Mouse (Mus musculus): Measurements from ENCODE around the gene Hspg2. TPM values are rescaled to one million over a fixed set of nuclear protein-coding genes. Genes with fewer than 3 reads are reported as not detected.

Gene Hspg2
- polyA plus RNA-seq, 1 experiment = 49.9 TPM

DNA sequence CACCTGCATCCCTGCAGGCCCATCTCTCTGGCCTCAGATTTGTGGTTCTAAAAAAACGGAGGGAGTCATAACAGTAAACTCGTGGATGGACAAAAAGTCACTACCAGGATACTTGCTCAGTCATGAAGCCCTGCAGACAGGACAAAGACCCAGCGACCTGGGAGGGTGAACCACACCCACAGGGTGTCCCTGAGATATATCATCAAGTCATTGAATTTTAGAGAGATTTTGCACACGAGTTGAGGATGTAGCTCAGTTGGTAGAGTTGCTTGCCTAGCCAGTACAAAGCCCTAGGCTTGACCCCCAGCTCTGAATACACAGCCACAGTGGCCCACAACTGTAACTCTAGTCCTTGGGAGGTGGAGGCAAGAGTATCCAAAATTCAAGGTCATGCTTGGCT is 7.4 kb upstream of the Hspg2 start:
- DNase-seq (ENCODE audit: low read depth) = no peak

DNA sequence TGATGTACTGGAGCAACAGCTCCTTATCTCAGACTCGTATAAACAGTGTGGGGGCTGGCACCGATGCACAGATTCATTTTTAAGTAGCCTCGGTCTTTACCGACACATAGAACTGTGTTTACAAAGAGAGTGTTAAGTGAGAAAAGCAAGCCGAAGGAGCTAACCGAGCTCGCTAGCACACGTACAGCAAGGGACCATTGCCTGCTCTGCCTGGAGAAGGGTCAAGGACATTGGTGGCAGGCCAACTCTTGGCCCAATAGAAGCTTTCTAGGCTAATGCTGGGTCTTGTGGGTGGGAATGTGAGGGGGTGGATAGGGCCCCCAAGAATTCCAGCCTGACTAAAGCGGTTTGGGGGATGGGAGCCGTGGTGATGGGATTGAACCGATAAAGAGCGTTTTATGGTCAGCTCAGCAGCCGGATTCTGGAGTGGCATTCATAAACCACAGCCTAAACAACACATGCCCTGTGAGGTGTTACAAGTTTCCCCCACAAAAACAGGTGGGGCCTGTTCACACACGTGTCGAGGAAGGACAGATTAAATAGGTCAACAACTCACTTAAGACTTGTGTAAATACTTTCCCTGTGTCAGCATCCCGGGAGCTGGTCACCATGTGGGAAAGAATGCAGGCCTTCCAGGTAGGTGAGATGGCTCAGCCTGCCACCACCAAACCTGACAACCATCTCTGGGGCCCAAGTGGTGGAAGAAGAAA is 6.4 kb upstream of the Hspg2 start:
- DNase-seq (ENCODE audit: low read depth) = no peak

DNA sequence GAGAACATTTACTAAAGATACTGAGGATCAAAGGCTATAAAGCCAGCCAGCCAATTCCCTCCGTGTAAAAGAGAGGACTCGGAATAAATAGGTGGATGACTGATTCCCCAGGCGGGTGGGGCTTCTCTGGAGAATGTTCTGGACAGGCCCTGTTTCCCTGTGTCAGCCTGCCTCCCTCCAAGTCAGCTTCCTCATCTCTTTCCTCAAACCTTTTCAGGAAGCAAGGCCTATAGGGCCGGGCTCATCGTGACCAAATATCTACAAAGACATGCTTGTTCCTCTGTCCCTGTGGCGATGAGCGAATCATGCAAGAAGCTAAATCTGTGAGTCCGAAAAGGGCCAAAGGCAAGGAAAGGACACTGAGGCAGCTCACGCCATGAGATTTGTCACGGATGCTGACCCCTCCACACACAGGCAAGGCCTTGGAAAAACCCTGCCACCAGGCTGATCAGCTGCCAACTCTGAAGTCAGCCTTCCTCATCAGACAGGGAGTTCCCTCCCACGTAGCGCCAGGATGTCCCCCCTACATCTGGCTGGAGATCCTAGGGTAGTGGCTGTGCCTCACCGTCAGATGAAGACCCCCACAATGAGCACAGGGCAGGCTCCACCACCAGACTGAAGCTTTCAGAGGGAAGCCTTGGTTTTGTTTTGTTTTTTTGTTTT is 3.3 kb upstream of the Hspg2 start:
- no peak for DNase-seq (ENCODE audit: low read depth)

DNA sequence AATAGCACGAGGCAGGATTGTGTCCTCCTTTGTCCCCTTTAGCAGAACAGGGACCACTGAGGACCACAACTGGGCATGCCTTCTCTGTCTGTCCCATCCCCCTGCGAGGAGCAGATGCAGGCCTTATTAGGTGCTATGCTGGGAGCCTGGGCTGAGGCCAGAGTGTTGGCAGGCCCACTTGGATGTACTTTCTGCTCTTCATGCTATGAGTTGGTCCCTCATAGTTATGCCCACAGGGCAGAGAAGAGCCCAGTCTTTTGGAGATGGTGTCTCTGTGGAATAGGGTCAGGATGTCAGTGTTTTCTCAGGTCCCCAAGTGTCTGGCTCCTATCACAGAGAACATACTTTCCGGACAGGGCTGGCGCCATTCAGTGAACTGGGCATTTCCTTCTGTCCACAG is 1.6 kb upstream of the Hspg2 start:
- DNase-seq (ENCODE audit: low read depth) = no peak

DNA sequence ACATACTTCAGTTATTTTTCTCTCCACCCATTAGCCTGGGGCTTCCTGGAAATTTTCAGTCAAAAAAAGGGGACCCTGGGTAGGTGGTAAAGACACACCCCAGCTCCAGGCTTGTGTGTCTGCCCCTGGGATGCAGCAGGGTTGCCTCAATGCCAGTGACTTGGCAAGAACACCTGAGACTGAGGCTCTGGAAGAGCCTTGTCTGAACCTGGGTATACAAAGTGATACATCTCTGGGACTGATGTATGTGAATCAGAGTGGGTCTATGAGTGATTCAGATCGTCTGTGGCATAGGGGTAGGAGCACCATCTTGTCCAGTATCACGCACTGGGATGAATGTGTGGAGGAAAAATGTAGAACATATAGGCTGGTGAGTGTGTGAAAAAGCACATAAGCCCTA is 1.0 kb upstream of the Hspg2 start:
- no peak for DNase-seq (ENCODE audit: low read depth)

DNA sequence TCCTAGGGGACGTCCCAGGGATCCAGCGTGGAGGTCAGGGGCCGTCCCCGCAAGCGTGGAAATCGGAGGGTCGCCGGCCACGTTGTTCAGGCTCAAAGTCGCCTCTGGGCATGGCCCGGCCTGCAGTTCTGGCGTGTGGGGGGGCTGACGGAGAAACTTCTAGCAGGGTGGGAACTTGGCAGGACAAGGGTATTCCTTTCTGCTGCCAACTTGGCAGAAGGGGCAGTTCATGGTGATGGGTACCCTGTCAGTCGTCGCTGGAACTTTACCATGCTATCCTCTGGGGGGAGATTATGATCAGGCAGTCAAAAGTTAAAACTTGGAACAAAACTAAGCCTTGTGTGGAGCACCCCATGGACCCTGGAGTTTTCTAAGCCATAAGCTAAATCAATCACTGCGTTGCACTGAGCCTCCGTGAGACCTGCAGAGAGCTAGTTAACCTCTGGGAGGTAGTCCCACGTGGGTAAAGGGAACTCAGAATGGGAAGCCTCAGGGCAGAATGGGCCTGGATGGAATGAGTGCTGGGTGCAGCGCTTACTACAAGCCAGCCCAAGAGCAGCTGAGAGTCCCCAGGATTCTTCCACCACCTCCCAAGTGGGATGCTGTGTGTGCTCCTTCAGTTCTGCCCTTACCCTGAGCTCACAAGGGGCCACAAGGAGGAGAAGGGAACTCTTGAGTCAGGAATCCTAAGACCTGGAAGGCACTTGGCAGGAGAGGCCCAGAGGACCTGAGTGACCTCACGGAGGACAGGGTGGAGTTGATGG is 694 bp downstream of the Hspg2 start:
- DNase-seq (ENCODE audit: low read depth) = no peak

DNA sequence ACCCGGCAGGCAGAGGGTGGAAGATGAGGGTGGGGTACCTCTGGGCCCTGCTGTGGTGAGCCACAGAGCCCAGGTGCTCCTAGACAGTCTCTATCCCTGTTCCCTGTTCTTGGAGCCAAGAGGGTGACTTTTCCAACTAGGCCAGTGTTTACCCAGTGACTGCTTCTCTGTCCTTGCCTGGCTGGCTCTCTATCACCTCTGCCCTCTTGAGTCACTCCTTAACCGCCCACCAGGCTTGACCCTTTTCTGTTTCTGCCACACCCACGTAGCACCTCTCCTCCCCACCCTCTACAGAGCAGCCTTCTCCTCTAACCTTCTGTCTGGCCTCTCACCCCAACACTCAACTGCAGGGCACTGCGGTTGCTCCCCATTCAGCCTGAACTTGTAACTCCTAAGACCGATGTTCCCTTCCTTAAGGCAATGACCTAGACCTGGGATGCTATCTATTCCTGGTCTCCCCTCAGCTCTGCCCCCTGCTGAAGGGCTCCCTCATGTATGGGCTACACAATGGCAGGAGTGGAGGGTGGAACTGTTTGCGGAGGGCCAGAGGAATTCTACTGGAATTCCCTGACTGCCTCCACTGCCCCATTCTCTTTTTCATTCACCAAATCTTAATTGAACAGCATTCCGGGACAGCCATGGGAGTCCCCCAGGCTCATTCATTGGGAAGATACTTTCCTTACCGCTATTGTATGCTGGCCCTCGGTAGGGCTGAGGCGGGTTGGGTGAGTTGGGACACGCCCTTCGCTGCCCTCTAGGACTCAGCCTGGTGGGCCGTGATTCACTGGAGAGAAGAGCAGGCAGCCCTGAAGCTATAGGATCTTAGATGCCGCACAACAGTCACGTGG is 1.5 kb downstream of the Hspg2 start:
- no peak for DNase-seq (ENCODE audit: low read depth)

DNA sequence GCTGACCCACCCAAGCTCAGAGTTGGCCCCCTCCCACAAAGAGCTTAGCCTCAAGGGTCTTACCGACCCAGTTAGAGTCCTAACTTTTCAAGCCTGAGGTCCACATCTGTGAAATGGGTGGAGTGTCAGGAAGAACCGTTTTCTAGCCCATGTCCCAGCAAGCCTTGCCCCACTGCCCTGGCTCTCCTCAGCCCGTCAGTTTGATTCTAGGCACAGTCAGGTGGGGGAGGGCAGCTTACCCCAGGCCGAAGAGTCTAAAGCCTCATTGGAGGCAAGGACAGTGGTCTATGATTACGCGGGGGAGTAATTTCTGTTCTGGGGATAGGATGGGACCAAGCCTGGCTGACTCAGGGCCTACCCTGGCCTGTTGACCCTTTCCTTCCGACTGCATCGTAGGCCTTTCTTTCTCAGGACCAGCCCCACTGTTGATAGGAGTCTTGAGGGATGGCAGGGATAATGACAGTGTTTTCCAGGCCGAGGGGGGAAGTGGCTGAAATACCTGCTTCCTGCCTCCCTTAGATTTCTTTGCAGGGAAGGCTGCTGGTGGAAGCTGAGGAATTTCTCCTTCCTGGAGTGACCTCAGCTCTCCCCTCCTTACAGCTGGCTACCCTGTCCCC is 2.2 kb downstream of the Hspg2 start:
- no peak for DNase-seq (ENCODE audit: low read depth)

DNA sequence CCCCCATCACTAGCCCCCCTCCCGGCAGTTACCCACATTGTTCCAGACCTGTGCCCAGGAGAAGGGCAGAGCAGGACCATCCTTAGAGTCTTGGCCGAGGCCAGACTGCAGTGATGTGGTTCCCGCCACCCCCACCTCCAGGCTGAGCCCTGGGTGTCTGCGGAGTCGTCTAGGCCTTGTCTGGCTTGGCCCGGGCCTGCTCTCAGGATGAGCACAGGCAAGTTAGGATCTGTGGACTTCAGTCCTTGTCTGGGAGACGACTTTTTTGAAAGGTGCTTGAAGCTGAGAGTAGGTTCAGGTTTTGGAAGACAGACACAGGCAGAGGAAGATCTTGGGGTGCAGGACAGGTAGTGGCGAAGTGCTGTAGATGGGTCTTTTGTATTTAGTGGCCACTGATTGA is 2.8 kb downstream of the Hspg2 start:
- no peak for DNase-seq (ENCODE audit: low read depth)

DNA sequence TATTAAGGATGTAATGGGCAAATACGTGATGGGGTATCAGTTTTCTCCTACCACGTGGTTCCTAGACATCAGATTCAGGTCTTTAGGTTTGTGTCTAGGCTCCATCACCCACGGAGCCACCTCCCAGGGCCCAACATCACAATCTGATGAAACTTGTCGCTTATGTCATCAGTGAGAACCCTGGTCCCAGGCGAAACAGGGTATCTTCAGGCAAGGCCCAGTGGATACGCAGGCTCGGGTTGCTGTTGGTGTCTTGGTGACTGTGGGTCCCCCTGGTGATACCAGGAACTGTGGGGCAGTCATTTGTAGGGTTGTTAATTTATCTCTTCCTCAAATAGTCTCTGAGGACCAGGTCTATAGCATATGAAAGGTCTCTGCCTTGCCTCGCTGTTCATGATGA is 4.7 kb downstream of the Hspg2 start:
- no peak for DNase-seq (ENCODE audit: low read depth)

DNA sequence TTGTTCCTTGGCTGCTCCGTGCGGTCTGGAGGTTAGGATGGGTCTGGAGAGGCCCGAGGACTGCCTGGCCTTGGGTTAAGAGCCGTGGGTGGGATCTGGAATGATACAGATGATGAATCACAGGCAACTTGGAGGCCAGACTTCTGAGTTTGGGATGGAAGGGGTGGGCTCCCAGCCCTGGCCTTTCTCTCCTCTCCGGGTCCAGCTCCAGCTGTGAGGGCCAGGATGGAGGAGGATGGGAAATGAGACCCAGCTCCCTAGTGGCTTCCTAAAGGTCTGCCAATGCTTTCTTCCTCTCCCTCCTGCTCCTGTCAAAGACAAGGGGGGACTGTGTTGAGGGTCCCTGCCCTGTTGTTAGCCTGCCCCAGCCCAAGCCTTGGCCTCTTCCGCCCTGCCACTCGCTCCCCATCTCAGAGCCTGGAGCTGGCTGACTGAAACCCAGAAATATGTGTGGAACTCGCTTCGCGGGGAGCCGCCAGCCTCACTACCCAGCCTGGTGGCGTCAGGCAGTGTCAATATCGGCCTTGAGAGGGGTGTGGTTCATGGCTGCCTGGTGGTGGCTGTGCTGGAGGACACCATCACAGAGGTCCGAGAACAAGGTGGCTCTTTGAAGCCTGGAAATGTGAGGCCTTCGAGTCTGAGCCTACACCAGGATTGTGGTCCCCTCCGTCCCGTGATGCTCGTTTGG is 5.3 kb downstream of the Hspg2 start:
- no peak for DNase-seq (ENCODE audit: low read depth)

DNA sequence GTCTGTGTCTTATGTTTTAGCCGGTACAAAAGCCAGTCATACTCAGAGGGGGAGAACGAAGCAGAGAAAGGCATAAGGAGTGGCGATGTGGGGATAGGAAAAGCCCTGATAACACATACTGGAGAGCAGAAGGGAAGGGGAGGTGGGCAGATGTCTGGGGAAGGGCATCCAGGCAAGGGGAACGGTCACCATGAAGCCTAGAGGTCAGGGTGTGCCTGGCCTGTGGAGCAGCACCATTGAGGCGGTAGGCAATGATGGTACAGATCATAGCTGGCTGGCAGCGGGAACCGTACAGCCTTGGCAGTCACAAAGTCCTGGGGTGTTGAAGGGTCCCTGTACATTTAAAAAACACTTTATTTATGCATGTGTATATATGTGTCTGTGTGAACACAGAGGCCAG is 6.1 kb downstream of the Hspg2 start:
- no peak for DNase-seq (ENCODE audit: low read depth)

DNA sequence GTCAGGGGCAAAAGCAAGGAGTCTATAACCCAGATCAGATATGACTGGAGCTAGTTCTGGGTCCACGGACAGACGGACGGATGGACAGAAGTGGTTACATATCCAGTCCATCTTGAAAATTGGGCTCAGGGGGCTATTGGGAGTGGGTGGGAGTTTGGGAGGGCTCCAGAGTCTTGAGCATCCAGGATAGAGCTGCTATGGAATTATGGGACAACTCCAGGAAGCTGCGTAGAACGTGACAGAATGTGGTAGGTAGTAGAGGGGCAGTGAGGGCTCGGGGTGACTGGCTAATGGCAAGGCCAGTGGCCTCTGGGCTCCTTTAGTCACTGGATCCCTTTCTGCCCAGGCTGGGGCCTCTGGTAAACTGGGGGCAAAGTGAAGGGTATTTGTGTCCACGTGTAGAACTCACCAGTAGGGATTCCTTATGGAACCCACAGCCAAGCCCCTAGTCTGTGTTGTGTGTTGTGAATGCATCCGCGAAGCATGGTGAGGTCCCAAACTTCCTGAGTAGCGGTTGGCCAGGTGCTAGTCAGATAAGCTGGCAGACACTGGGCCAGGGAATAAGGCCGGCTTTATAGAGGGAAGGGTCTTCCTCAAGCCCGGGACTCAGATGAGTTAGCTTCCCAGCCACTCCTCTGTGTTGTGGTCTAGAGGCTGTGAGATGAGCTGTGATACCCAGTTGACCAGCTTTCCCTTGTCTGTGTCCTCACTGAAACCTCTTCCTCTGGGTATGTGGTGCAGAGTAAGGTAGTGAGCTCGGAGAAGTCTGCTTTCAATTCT is 6.9 kb downstream of the Hspg2 start:
- no peak for DNase-seq (ENCODE audit: low read depth)

DNA sequence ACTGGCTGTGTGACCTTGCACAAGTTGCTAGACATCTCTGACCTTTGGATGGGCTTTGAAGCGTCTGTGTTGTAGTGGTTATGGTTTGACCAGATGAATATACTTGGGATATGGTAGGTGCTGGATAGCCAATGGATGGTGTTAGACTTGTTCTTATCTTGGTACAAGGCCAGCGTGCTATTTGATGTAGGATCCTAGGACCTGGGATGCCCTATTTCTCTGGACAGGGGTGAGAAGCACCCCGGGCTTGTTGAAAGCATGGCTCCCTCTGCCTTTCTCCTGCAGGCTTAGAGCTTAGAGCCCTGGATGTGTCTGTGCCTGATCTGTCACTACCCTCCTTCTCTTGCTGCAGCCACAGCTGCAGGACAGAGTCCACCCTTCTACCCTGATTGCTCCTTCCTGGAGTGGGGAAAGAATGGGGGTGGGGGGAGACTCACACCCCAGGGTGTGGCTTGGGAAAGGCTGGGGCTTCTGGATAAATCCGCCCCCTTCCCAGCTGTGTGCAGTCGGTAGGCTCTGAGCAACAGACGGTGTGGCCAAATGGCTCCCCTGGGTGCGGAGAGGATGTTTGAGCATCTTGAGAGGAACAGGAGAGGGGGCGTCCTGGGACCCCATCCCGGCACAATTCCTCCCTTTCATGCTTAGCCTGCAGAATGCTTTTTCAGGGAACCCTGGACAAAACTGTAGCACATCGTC is 7.6 kb downstream of the Hspg2 start:
- no peak for DNase-seq (ENCODE audit: low read depth)

DNA sequence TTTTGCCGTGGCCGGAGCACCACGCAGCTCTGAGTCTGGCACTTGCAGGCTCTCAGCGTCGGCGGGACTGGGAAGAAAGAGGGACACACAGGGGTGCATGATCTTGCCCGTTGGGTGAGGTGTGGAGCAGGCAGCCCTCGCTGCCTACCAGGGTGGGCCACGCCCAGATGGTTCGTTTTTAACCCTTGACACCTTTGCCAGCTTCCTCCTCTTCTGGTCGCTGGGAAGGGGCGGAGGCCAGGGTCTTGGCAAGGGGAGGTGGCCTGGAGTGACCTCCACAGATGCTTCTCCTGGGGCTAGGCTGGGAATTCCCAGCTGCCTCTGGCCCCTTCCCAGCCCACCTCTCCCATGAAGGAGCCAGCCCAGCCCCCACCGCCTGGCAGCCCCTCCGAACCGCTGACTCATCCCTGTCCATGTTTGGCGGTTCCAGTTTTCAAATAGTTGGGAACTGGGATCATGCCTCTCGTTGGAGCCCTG is 8.2 kb downstream of the Hspg2 start:
- no peak for DNase-seq (ENCODE audit: low read depth)

DNA sequence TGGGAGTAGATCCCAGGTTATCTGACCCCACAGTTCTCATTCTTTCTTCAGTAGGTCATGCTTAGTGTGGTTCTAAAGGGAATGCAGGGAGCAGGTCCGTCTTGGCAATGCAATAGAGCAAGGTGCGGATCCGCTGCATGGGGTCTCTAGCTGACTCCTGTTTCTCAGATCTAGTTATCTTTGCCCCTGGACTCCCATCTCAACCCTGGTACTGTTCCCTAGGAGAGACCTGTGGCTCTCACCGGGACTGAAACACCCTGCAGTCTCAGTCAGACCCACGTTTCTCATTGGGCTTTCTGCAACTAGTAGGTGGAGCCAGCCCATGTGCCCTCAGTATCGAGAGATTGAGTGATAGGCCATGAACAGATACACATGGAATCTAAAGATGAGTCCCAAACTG is 9.0 kb downstream of the Hspg2 start:
- DNase-seq (ENCODE audit: low read depth) = no peak

DNA sequence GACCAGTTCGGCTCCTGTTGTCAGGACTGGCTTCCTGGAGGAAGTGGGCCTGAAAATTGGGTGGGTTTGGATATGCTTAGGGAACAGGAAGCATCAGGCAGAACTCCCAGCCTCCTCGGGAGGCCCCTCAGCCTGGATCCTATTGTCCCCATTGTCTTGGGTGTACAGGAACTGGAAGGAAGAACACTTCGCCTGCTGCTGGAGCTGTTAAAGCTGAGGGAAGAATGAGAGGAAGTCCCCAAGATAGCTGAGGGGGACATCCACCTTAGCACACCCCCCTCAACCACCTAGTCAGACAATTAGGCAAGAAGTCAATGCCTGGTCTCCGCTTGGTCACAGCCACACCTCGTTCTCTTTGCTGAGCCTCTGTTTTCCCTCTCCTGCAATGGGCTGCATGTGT is 9.7 kb downstream of the Hspg2 start:
- no peak for DNase-seq (ENCODE audit: low read depth)

DNA sequence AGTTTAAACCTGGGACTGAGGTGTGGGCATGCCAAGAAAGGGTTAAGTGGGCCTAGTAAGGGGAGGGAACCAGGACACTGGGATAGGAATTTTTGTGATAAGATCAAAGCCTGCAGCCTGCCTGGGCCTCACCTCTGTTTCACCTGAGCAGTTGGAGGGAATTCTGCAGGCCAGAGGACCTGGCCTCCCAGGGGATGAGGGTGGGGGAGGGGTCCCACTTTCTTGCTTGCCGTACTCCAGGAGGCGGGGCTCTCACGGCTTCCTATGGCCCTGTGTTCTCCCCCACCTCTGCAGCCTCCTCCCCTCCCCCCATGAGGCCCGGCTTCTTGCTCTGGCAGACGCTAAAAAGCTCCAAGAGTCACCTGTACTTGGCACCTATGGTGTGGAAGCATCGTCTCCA is 11.2 kb downstream of the Hspg2 start:
- no peak for DNase-seq (ENCODE audit: low read depth)

DNA sequence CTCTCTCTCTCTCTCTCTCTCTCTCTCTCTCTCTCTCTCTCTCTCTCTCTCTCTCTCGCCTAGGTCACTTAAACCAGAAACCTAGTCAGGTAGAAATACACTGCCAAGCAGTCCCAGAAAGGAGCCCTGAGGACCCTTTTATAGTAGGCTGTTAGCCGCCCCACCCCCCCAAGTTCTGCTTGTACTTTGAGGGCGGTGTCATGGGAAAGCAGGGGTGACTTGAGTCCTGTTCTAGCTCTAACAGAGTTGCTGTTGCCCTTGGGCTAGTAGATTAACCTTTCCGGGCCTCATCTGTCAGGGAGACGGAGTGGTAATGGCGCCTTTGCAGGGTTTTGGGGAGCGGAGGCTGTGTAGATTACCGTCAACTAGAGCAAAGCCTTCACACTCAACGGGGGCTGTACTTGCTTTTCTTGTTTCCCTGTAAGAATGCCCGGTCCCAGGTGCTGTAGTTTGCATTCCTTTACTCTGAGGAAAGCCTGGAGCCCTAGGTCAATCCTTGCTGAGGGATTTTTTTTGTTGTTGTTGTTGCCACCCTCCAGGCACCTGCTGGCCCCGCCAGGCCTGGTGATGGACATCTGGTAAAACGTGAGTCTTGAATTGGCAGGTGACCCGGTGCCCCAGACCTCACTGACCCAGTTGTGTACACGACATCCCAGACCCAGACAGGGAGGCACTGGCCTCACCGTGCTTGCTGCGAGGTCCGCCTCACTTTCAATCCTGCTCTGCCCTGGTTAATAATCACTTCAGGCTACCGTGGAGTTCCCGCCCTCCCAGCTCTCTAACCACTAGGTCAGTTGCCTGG is 11.8 kb downstream of the Hspg2 start:
- no peak for DNase-seq (ENCODE audit: low read depth)

All from gonadal fat pad, adult 2 months (tissue).